Mouse (Mus musculus) left cerebral cortex, adult 18-20 months (tissue): ENCODE data around the gene Gm28308. TPM values are rescaled to one million over a fixed set of nuclear protein-coding genes. Genes with fewer than 3 reads are reported as not detected.

Source experiments
- DNase-seq, 2 experiments: peaks; one replicate each; pipeline ENCODE4 v3.0.0; 2021 to 2022; ENCODE audit warnings: low spot score in 2 of 2, mixed read lengths in 1 of 2
- total RNA-seq, 2 experiments: library from RNA; stranded (reverse); gene quantifications; 2 replicates each; pipeline ENCODE4 v1.2.3; 2021

The Gm28308 gene
- total RNA-seq, 2 experiments from 2014 or later = not detected

GRCm38 (mm10) chr6:52169499-52170165 lies 43.5 kb downstream of the Gm28308 start:
- no peak for DNase-seq

- peak in 1 of 2 experiments; percentile 1 for DNase-seq
Observed at GRCm38 (mm10) chr6:52168191-52169055, 44.7 kb downstream of the Gm28308 start.

GRCm38 (mm10) chr6:52167736-52168161 lies 45.4 kb downstream of the Gm28308 start:
- peak in 1 of 2 experiments; percentile 0 for DNase-seq

GRCm38 (mm10) chr6:52167176-52167575 lies 46.0 kb downstream of the Gm28308 start:
- no peak for DNase-seq

DNA sequence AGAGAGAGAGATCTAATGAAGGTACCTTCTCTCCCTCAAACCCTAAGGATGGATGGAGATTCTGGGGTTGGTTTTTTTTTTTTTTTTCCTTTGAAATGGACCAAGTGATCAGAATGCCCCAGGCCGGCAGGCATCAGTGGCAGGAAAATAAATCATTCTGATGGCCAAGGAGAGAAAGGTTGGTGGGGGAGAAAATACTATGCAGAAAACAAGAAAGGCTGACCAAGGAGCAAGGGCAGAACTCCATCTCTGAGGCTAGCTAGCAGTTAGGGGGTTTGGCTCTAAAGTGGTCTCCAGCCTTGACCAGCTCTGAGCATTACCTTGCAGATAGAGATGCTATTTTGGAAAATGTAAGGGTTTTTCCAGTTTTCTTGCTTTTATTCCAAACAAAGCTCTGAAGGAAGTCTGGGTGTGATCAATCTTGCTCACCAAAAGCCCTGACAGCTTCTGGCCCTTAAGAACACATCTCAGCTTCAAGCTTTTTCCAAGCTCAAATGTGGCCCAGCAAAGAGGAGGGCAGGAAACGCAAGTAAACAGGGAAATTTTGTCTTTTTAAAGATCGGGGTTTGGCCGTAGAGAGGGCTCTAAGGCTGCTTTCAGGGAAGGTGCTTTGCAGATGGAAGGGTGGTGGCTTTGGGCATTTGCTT lies 46.6 kb downstream of the Gm28308 start:
- peak in 1 of 2 experiments; percentile 0 for DNase-seq

- DNase-seq = peak in 1 of 2 experiments; percentile 0
Observed at GRCm38 (mm10) chr6:52165441-52166370, 47.4 kb downstream of the Gm28308 start.

DNA sequence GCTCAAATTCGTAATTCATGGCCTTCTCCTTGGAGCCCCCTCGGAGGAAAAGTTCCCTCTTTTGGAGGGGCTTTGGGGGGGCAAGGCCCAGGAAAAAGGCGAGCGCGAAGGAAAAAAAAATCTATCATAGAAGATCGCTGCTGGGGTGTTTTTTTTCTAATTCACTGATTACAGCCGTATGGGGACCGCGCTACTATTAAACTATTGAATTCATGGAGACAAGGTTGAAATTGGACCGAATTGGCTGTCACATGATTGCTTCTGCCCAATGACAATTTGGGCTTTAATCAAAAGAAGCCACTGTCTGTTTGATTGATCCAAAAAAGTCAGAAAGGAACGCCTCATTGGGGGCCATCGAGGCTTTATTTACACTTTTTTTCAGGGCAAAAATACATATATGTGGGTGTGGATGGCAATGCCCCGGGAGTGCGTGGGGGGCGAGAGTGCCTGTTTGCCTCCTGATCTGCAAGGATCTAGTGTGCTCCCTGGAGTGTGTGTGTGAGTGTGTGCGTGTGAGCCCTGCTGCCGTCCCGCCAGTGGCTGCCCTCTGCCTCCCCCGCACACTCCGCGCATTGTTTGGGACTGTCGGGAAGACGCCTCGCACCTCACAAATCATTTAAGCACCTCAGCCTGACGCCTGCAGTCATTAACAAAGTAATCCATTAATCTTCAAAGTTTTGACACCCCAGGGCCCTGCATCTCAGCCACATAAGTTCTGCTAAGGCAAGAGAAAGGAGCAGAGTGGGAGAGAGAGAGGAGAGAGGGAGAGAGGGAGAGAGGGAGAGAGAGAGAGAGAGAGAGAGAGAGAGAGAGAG lies 48.3 kb downstream of the Gm28308 start, which contains the start of gene Hoxa2:
Hoxa2 (minus strand) TSS at position 206 of the 815 bp plus-strand sequence.
- peak in 1 of 2 experiments; percentile 1 for DNase-seq

- peak in 1 of 2 experiments; percentile 1 for DNase-seq
Observed at GRCm38 (mm10) chr6:52164051-52164625, 49.0 kb downstream of the Gm28308 start.

DNA sequence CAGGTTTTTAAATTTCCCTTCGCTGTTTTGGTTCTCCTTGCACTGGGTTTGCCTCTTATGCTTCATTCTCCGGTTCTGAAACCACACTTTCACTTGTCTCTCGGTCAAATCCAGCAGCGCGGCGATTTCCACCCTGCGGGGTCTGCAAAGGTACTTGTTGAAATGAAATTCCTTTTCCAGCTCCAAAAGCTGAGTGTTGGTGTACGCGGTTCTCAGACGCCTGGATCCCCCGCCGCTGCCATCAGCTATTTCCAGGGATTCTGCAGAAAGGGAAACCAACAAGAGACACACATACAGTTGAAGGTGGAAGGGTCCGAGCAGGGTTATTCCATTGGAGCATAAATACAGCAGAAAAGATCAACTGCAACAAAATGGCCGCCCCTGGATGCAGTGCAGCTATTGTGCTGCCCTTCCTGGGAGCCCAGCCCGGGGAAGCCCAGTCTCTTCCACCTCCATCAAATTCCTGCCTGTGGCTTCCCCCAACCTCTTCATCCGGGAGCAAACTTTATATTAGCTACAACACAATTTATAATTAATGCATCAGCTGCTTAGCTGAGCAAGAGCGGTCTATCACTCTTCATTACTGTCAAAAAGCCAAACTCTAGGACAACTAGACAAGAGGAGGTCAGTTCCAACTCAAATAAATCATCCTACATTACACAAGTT lies 49.6 kb downstream of the Gm28308 start:
- peak in 1 of 2 experiments; percentile 0 for DNase-seq

- DNase-seq = peak in 1 of 2 experiments; percentile 1
Observed at GRCm38 (mm10) chr6:52162611-52163365, 50.4 kb downstream of the Gm28308 start.

DNA sequence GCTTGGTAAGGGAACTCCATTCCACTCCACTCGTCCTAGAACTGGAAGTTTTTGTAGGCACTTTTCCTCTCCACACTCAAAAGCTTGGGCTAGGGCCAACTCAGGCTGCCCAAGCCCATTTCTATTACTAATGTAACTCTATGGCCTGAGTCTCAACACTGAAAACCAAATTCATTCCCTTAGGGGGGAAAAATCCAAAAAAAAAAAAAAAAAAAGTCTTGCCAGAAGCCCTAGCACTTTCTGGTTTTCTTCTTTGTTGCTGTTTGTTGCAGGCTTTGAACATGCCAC lies 51.1 kb downstream of the Gm28308 start:
- no peak for DNase-seq

DNA sequence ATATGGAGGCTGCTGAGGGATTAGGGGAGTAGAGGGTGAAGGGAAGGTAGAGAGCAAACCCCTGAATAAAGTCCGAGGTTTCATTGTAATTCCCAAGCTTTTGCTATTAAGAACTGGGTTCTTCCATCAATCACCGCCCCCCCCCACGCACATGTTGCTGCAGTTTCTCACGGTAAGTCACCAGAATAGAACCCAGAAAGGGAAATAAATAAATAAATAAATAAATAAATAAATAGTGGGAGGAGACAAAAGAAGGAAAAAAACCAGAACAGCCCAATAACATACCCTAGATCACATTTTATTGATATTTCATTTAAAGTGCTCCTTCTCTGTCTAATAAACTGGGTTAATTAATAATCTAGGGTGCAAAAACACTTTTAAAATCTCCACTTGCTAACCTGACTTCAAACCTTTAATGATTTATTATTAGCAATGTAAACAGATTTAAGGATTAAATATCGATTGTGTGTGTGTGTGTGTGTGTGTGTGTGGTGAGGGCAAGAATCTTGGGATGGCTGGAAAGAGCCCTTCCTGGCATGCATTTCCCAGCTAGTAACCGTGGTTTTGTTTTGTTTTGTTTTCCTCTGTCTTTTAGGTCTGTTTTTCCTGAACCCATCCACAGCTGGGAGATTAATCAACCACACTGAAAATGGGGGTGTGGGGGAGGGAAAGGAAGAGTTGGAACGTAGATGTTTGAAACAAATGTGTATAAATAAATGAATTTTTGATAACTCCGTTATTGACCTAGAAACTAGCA lies 51.6 kb downstream of the Gm28308 start:
- no peak for DNase-seq

DNA sequence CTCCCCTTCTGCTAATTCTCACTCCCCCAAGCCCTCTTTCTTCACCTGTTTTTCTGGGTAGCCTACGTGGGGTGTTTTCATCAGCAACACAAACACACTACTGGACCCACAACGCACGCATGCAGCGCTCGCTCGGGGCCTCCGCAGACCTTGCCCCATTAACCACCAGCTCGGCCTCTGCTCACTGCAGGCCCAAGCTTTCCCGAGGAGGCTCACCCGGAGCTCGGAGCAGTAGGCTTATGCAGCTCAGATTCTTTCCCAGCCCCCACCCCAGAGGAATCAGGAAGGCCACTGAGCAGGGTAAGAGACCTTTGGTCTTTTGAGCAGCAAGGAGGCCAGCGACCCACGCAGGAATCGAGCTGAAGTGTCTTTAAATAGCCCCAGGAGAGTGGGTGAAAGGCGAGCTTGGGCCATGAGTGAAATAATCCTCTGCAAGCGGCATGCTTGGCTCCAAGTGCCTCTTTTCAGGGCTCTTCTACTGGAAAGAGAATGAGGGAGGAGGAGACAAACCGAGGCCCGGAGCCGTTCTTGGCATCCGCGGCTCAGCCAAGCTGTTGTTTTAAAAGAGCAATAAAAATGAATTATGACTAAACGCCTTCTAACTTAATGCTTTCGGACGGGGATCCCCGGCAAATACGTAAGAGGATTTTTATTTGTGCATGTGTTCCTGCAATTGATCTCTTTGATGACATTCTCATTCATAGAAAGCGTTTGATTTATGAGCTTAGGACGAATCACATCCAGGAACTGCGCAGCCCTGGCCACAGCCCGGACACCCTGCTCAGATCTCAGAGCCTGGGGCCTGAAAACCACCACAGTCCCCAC lies 52.4 kb downstream of the Gm28308 start:
- no peak for DNase-seq

DNA sequence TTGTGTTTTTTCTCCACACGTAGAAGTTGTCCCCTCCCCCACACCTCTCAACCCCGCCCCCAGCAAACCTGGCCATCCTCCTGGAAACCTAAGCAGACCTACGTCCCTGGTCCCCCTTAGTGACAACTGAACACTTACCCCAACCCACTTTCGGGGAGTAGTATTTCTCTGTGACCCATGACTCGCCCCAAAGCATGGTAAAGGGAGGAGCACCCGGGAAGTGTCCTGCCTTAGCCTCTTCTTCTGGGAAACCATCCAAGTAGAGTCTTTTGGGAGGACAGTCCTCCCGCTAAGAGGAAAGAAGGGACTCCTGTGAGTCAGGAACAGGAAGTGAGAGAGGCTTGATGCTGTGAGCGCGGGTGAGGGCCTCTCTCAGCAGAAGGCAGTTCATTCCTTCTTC lies 53.2 kb downstream of the Gm28308 start:
- no peak for DNase-seq

GRCm38 (mm10) chr6:52159164-52159761 lies 53.9 kb downstream of the Gm28308 start:
- no peak for DNase-seq
